Mouse (Mus musculus) MEL (cell line): ENCODE results near the gene 4930558C23Rik.
"Not testable (repeated sequence)": the region's sequence is repeated elsewhere in the genome, so short reads cannot be mapped to it uniquely, and the experiment has no call there.

ENCODE experiments used
- CTCF ChIP-seq, 3 experiments: IDR thresholded peaks in 2 of 3; conservative IDR thresholded peaks in 1 of 3; 2 replicates each; pipeline ENCODE4 v1.5.1; 2011 to 2012; ENCODE audit warnings: low read length in 3 of 3, low read depth in 2 of 3, mild to moderate bottlenecking in 2 of 3, improper control_type of control experiment in 1 of 3, inconsistent platforms in 1 of 3, mixed read lengths in 1 of 3, moderate library complexity in 1 of 3; ENCODE audit not compliant: control insufficient read depth in 1 of 3, insufficient read depth in 1 of 3, poor library complexity in 1 of 3, severe bottlenecking in 1 of 3
- E2F4 ChIP-seq: IDR thresholded peaks from 2 replicates; pipeline ENCODE4 v1.6.1; 2011; ENCODE audit warnings: low read depth, low read length, improper control_type of control experiment, borderline replicate concordance
- EP300 ChIP-seq, 2 experiments: IDR thresholded peaks; 2 replicates each; pipeline ENCODE4 v1.6.1; 2011; ENCODE audit warnings: improper control_type of control experiment in 2 of 2, low read length in 2 of 2, low read depth in 1 of 2, mild to moderate bottlenecking in 1 of 2
- ETS1 ChIP-seq: IDR thresholded peaks from 2 replicates; pipeline ENCODE4 v1.6.1; 2012; ENCODE audit warnings: low read depth, mild to moderate bottlenecking, inconsistent platforms, low read length, improper control_type of control experiment, moderate library complexity
- GATA1 ChIP-seq: IDR thresholded peaks from 2 replicates; pipeline ENCODE4 v1.6.1; 2011; ENCODE audit warnings: low read depth, low read length, improper control_type of control experiment
- HCFC1 ChIP-seq: IDR thresholded peaks from 2 replicates; pipeline ENCODE4 v1.6.1; 2012; ENCODE audit warnings: low read depth, mild to moderate bottlenecking, inconsistent platforms, low read length, improper control_type of control experiment, moderate library complexity
- POLR2A ChIP-seq, 2 experiments: IDR thresholded peaks; 2 replicates each; pipeline ENCODE4 v1.6.1; 2011 to 2012; ENCODE audit warnings: low read length in 2 of 2, mild to moderate bottlenecking in 2 of 2, control low read depth in 1 of 2, improper control_type of control experiment in 1 of 2, low read depth in 1 of 2, moderate library complexity in 1 of 2; ENCODE audit not compliant: control insufficient read depth in 1 of 2, insufficient read depth in 1 of 2, poor library complexity in 1 of 2
- POLR2AphosphoS2 ChIP-seq: IDR thresholded peaks from 2 replicates; pipeline ENCODE4 v1.6.1; 2011; ENCODE audit warnings: low read length, improper control_type of control experiment
- POLR2AphosphoS5 ChIP-seq: IDR thresholded peaks from 2 replicates; pipeline ENCODE4 v1.6.1; 2012; ENCODE audit warnings: low read depth, borderline replicate concordance, mild to moderate bottlenecking, inconsistent platforms, low read length, moderate library complexity, mixed read lengths
- SIN3A ChIP-seq: IDR thresholded peaks from 2 replicates; pipeline ENCODE4 v1.6.1; 2012; ENCODE audit warnings: low read length, improper control_type of control experiment, inconsistent platforms
- USF1 ChIP-seq: IDR thresholded peaks from 2 replicates; pipeline ENCODE4 v1.6.1; 2014; ENCODE audit warnings: low read depth, mild to moderate bottlenecking, inconsistent platforms, low read length, improper control_type of control experiment, moderate library complexity
- USF2 ChIP-seq, 2 experiments: IDR thresholded peaks; 2 replicates each; pipeline ENCODE4 v1.6.1; 2011 to 2012; ENCODE audit warnings: improper control_type of control experiment in 2 of 2, low read length in 2 of 2, borderline replicate concordance in 1 of 2, inconsistent platforms in 1 of 2, low read depth in 1 of 2, mild to moderate bottlenecking in 1 of 2; ENCODE audit not compliant: insufficient read depth in 1 of 2
- ZC3H11A ChIP-seq: IDR thresholded peaks from 2 replicates; pipeline ENCODE4 v1.6.1; 2012; ENCODE audit warnings: low read depth, mild to moderate bottlenecking, inconsistent platforms, low read length, improper control_type of control experiment

- peak; percentile 57 to 73 for TF ChIP-seq EP300 (IDR thresholded peaks at IDR 0.05; ENCODE audit: low read depth in 1 of 2, low read length in 2 of 2)
- TF ChIP-seq CTCF (IDR thresholded peaks at IDR 0.05 in 2 of 3, conservative IDR thresholded peaks at IDR 0.05 in 1 of 3; ENCODE audit: control insufficient read depth in 1 of 3, insufficient read depth in 1 of 3, low read depth in 2 of 3, low read length in 3 of 3, poor library complexity in 1 of 3, severe bottlenecking in 1 of 3); USF2 (IDR thresholded peaks at IDR 0.05; ENCODE audit: borderline replicate concordance in 1 of 2, insufficient read depth in 1 of 2, low read depth in 1 of 2, low read length in 2 of 2); ZC3H11A; SIN3A; POLR2A (IDR thresholded peaks at IDR 0.05; ENCODE audit: control insufficient read depth in 1 of 2, insufficient read depth in 1 of 2, low read depth in 1 of 2, low read length in 2 of 2, poor library complexity in 1 of 2); HCFC1; GATA1; POLR2AphosphoS5; USF1; POLR2AphosphoS2: not testable (repeated sequence)
- 0 out of 2 replicates have a peak, but pooled peaks have one; percentile 45 for TF ChIP-seq E2F4
- peak; percentile 60; the same call in 1 of the 2 replicates for TF ChIP-seq ETS1
Measured at GRCm38 (mm10) chr3:95360276-95360675, 42.4 kb downstream of the 4930558C23Rik start.
